Mouse (Mus musculus) CH12.LX (cell line): ENCODE measurements around the gene Tmed1. TPM values are rescaled to one million over a fixed set of nuclear protein-coding genes. Genes with fewer than 3 reads are reported as not detected.
"Not testable (repeated sequence)": the region's sequence is repeated elsewhere in the genome, so short reads cannot be mapped to it uniquely, and the experiment has no call there.

Experiments used
- DNase-seq: peaks from one replicate; pipeline ENCODE4 v3.0.0-alpha.2; 2013; ENCODE audit errors: extremely low read depth
- H3K27ac ChIP-seq: 2 replicates; pipeline ENCODE4 v1.5.1; 2012; ENCODE audit warnings: low read depth, mild to moderate bottlenecking, control low read depth, moderate library complexity; ENCODE audit not compliant: insufficient read depth
- H3K27me3 ChIP-seq: replicated peaks from 2 replicates; pipeline ENCODE3; 2012; ENCODE audit warnings: inconsistent platforms
- H3K36me3 ChIP-seq, 2 experiments: replicated peaks in 1 of 2; 2 replicates each; pipeline versions ENCODE3 to v1.6.1; 2012; ENCODE audit warnings: inconsistent platforms in 1 of 2, low read length in 1 of 2, mild to moderate bottlenecking in 1 of 2, mixed read lengths in 1 of 2, moderate library complexity in 1 of 2; ENCODE audit not compliant: control insufficient read depth in 1 of 2, insufficient read depth in 1 of 2
- H3K4me1 ChIP-seq, 2 experiments: 2 replicates each; pipeline ENCODE4 v1.6.1; 2012; ENCODE audit warnings: inconsistent platforms in 1 of 2, moderate library complexity in 1 of 2; ENCODE audit not compliant: insufficient read depth in 2 of 2, control insufficient read depth in 1 of 2
- H3K4me2 ChIP-seq: 2 replicates; pipeline ENCODE4 v1.6.1; 2012; ENCODE audit warnings: low read depth, mild to moderate bottlenecking, control low read depth; ENCODE audit not compliant: poor library complexity, insufficient read depth, severe bottlenecking
- H3K4me3 ChIP-seq, 3 experiments: fragments of 150-350 bp in 1 of 3; sonication (generic) in 1 of 3; replicated peaks in 1 of 3; 2 replicates each; pipeline versions ENCODE3 to v1.5.1; 2011 to 2012; ENCODE audit warnings: low read depth in 2 of 3, low read length in 2 of 3, mild to moderate bottlenecking in 2 of 3, moderate library complexity in 2 of 3, control low read depth in 1 of 3, improper control_type of control experiment in 1 of 3, inconsistent platforms in 1 of 3, mixed read lengths in 1 of 3; ENCODE audit not compliant: poor library complexity in 1 of 3
- H3K79me2 ChIP-seq: replicated peaks from 2 replicates; pipeline ENCODE4 v1.6.1; 2012; ENCODE audit warnings: mild to moderate bottlenecking, moderate library complexity; ENCODE audit not compliant: control insufficient read depth, poor library complexity, insufficient read depth, severe bottlenecking; ENCODE audit errors: extremely low read depth
- H3K9ac ChIP-seq: 2 replicates; pipeline ENCODE4 v1.6.1; 2012; ENCODE audit warnings: low read depth, mild to moderate bottlenecking, control low read depth, moderate library complexity; ENCODE audit not compliant: insufficient read depth
- H3K9me3 ChIP-seq: replicated peaks from 2 replicates; pipeline ENCODE3; 2012; ENCODE audit warnings: low read length, inconsistent platforms, mixed read lengths
- BHLHE40 ChIP-seq: IDR thresholded peaks from 2 replicates; pipeline ENCODE4 v1.6.1; 2011; ENCODE audit warnings: mild to moderate bottlenecking, low read depth, low read length, improper control_type of control experiment
- CTCF ChIP-seq, 2 experiments: IDR thresholded peaks in 1 of 2; conservative IDR thresholded peaks in 1 of 2; 2 replicates each; pipeline ENCODE4 v1.5.1; 2011 to 2012; ENCODE audit warnings: low read depth in 2 of 2, low read length in 2 of 2, improper control_type of control experiment in 1 of 2, inconsistent platforms in 1 of 2, mild to moderate bottlenecking in 1 of 2, moderate library complexity in 1 of 2
- ELF1 ChIP-seq: IDR thresholded peaks from 2 replicates; pipeline ENCODE4 v1.6.1; 2014; ENCODE audit warnings: low read depth, mild to moderate bottlenecking, inconsistent platforms, low read length, improper control_type of control experiment
- ETS1 ChIP-seq: conservative IDR thresholded peaks from 2 replicates; pipeline ENCODE4 v1.6.1; 2012; ENCODE audit warnings: low read depth, mild to moderate bottlenecking, inconsistent platforms, low read length, improper control_type of control experiment, moderate library complexity
- GABPA ChIP-seq: IDR thresholded peaks from 2 replicates; pipeline ENCODE4 v1.6.1; 2012; ENCODE audit warnings: low read depth, low read length, improper control_type of control experiment, inconsistent platforms; ENCODE audit not compliant: insufficient replicate concordance
- JUN ChIP-seq: IDR thresholded peaks from 2 replicates; pipeline ENCODE4 v1.6.1; 2011; ENCODE audit warnings: low read depth, mild to moderate bottlenecking, low read length, improper control_type of control experiment, moderate library complexity; ENCODE audit not compliant: insufficient read depth
- JUND ChIP-seq: conservative IDR thresholded peaks from 2 replicates; pipeline ENCODE4 v1.6.1; 2011; ENCODE audit warnings: low read depth, low read length, improper control_type of control experiment
- KAT2A ChIP-seq: IDR thresholded peaks from 2 replicates; pipeline ENCODE4 v1.6.1; 2012; ENCODE audit warnings: low read length, improper control_type of control experiment, inconsistent platforms; ENCODE audit not compliant: insufficient replicate concordance
- MAX ChIP-seq: IDR thresholded peaks from 2 replicates; pipeline ENCODE4 v1.6.1; 2011; ENCODE audit warnings: low read length, improper control_type of control experiment
- MAZ ChIP-seq: IDR thresholded peaks from 2 replicates; pipeline ENCODE4 v1.6.1; 2012; ENCODE audit warnings: low read depth, mild to moderate bottlenecking, inconsistent platforms, low read length, improper control_type of control experiment, moderate library complexity
- MEF2A ChIP-seq: IDR thresholded peaks from 2 replicates; pipeline ENCODE4 v1.6.1; 2014; ENCODE audit warnings: low read depth, mild to moderate bottlenecking, inconsistent platforms, low read length, improper control_type of control experiment, borderline replicate concordance
- MXI1 ChIP-seq: IDR thresholded peaks from 2 replicates; pipeline ENCODE4 v1.6.1; 2011; ENCODE audit warnings: mild to moderate bottlenecking, low read depth, low read length, improper control_type of control experiment
- MYC ChIP-seq: IDR thresholded peaks from 2 replicates; pipeline ENCODE4 v1.6.1; 2011; ENCODE audit warnings: low read depth, mild to moderate bottlenecking, improper control_type of control experiment, low read length
- NRF1 ChIP-seq: IDR thresholded peaks from 2 replicates; pipeline ENCODE4 v1.6.1; 2014; ENCODE audit warnings: low read depth, mild to moderate bottlenecking, inconsistent platforms, low read length, improper control_type of control experiment, moderate library complexity
- PAX5 ChIP-seq: IDR thresholded peaks from 2 replicates; pipeline ENCODE4 v1.6.1; 2012; ENCODE audit warnings: low read length, inconsistent platforms, mixed read lengths
- POLR2A ChIP-seq: IDR thresholded peaks from 2 replicates; pipeline ENCODE4 v1.6.1; 2011; ENCODE audit warnings: low read depth, mild to moderate bottlenecking, improper control_type of control experiment, low read length
- POLR2AphosphoS2 ChIP-seq: IDR thresholded peaks from 2 replicates; pipeline ENCODE4 v1.6.1; 2011; ENCODE audit warnings: low read depth, low read length, improper control_type of control experiment
- RAD21 ChIP-seq: IDR thresholded peaks from 2 replicates; pipeline ENCODE4 v1.6.1; 2011; ENCODE audit warnings: low read depth, mild to moderate bottlenecking, low read length, improper control_type of control experiment, moderate library complexity
- RCOR1 ChIP-seq: conservative IDR thresholded peaks from 2 replicates; pipeline ENCODE4 v1.6.1; 2012; ENCODE audit warnings: low read depth, mild to moderate bottlenecking, inconsistent platforms, low read length, improper control_type of control experiment
- TBP ChIP-seq: conservative IDR thresholded peaks from 2 replicates; pipeline ENCODE4 v1.6.1; 2011; ENCODE audit warnings: low read depth, low read length, improper control_type of control experiment
- TCF12 ChIP-seq: IDR thresholded peaks from 2 replicates; pipeline ENCODE4 v1.6.1; 2014; ENCODE audit warnings: low read depth, mild to moderate bottlenecking, inconsistent platforms, low read length, improper control_type of control experiment
- USF1 ChIP-seq: IDR thresholded peaks from 2 replicates; pipeline ENCODE4 v1.6.1; 2014; ENCODE audit warnings: low read depth, mild to moderate bottlenecking, inconsistent platforms, low read length, improper control_type of control experiment
- ZNF384 ChIP-seq: IDR thresholded peaks from 2 replicates; pipeline ENCODE4 v1.6.1; 2012; ENCODE audit warnings: low read depth, low read length, improper control_type of control experiment, inconsistent platforms
- dilution Hi-C: fragments of 300-500 bp; cut with MboI; formaldehyde crosslinking; loops from 2 replicates; pipeline ENCODE4 v1.14.3; 2020; ENCODE audit warnings: low sequenced_read_pairs; ENCODE audit not compliant: extremely low pct_unique_long_range_greater_than_20kb, extremely low pct_ligation_motif_present
- in situ Hi-C: fragments of 300-500 bp; cut with MboI; formaldehyde crosslinking; loops from 3 replicates; pipeline ENCODE4 v1.14.3; 2019; ENCODE audit warnings: low sequenced_read_pairs, low pct_ligation_motif_present, low pct_unique_long_range_greater_than_20kb, mixed read lengths
- polyA plus RNA-seq: library from polyadenylated mRNA; unstranded; fragments of >175 nt; gene quantifications from 2 replicates; pipeline ENCODE4 v1.2.1, GENCODE M21; 2012; ENCODE audit warnings: low read depth; ENCODE audit not compliant: insufficient read length
- total RNA-seq, 2 experiments: library from RNA; depleted of rRNA; stranded (reverse); fragments of 300-350 nt in 1 of 2; fragments of >200 nt in 1 of 2; gene quantifications; 2 replicates each; pipeline ENCODE4 v1.2.3; 2012 to 2014

The Tmed1 gene
- total and polyA plus RNA-seq, 3 experiments: 17.1 to 28.4 (median 25.5) TPM

- H3K79me2 ChIP-seq, H3K4me2 ChIP-seq, H3K9me3 ChIP-seq, H3K36me3 ChIP-seq, H3K27ac ChIP-seq, DNase-seq, H3K9ac ChIP-seq, dilution Hi-C loops, H3K4me3 ChIP-seq, in situ Hi-C loops, H3K4me1 ChIP-seq, H3K27me3 ChIP-seq: not testable (repeated sequence)
- peak in 1 of 2 experiments; percentile 15; a peak in 1 of 4 replicates for TF ChIP-seq CTCF (conservative IDR thresholded peaks at IDR 0.05 in 1 of 2, IDR thresholded peaks at IDR 0.05 in 1 of 2; ENCODE audit: low read depth in 2 of 2, low read length in 2 of 2)
- peak; percentile 70 for TF ChIP-seq ZNF384
Measured at GRCm38 (mm10) chr9:21518690-21519089, 8.6 kb upstream of the Tmed1 start.

DNA sequence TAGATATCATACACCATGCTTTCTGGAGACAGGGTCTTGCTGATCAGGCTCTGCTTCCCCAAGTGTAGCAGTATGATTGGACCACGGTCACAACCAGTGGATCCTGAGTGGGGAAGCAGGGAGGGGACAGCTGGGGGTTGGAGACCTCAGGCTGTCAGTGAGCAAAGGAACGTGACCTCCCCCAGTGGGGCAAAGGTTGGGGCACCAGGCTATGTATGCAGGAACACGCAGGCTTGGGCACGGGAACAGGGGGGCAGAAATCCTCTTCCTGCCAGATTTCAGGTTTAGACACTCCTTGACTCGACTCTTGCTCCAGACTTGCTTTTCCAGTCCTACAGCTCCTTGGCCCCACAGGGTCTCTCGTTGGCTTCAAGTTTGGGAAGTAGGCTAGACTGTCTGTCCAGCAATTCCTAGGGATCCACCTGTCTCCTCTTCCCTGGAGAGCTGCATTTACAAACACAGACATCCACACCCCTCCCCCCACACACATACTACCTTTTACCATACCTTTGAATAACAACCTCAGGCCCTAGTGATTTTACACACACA, 8.0 kb upstream of the Tmed1 start:
- in situ Hi-C loops: no loop called here
- Histone ChIP-seq H3K79me2 (no peaks in the 10 kb centered on the region), H3K9me3 (peaks cover 9% of the 10 kb centered on the region), H3K36me3 (no peaks in the 10 kb centered on the region), H3K4me3 (no peak overlapping the region), H3K27me3 (no peaks in the 10 kb centered on the region), H3K4me2 (no peak overlapping the region), H3K27ac (no peak overlapping the region), H3K9ac (no peak overlapping the region), H3K4me1 (peaks cover 4 to 10% of the 10 kb centered on the region in 2 experiments; a peak in 3 of 4 replicates)
- no peak for DNase-seq
- no peak for TF ChIP-seq TCF12
- no peak for TF ChIP-seq POLR2AphosphoS2
- TF ChIP-seq MXI1: no peak
- no peak for TF ChIP-seq PAX5
- no peak for TF ChIP-seq MYC
- TF ChIP-seq POLR2A: no peak
- TF ChIP-seq TBP: no peak
- TF ChIP-seq USF1: no peak
- no peak for TF ChIP-seq RCOR1
- dilution Hi-C loops: no loop called here

DNA sequence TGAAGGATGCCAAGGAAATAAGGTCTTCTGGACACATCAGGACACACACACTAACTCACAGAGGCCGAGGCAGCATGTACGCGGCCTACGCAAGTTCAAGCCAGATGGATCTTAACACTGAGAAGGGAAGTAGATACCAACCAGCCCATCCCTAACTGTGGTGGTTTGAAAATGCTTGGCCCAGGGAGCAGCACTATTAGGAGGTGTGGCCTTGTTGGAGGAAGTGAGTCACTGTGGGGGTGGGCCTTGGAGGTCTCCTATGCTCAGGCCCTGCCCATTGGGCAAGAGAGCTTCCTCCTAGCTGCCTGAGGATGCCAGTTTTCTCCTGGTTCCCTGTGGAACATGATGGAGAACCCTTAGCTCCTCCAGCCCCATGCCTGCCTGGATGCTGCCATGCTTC, 3.4 kb upstream of the Tmed1 start:
- dilution Hi-C loops: no loop called here
- no peaks in the 10 kb centered on the region for H3K27me3 ChIP-seq
- TF ChIP-seq GABPA: no peak
- no peak for TF ChIP-seq BHLHE40
- no peak for TF ChIP-seq RAD21
- TF ChIP-seq MAZ: no peak
- TF ChIP-seq ELF1: no peak
- TF ChIP-seq MXI1: no peak
- no peak for TF ChIP-seq TCF12
- TF ChIP-seq ETS1: no peak
- no peak for TF ChIP-seq MAX
- TF ChIP-seq JUND: no peak
- no peak for TF ChIP-seq NRF1
- no peak for TF ChIP-seq JUN
- no peak for TF ChIP-seq CTCF (conservative IDR thresholded peaks at IDR 0.05 in 1 of 2, IDR thresholded peaks at IDR 0.05 in 1 of 2; ENCODE audit: low read depth in 2 of 2, low read length in 2 of 2)
- TF ChIP-seq MYC: no peak
- TF ChIP-seq MEF2A: no peak
- TF ChIP-seq POLR2A: no peak
- TF ChIP-seq KAT2A: no peak
- no peak for TF ChIP-seq PAX5
- TF ChIP-seq, all 38 proteins: peak for 0
- no peak for DNase-seq
- Histone ChIP-seq H3K4me2 (no peak overlapping the region), H3K4me3 (no peak overlapping the region), H3K9ac (no peak overlapping the region), H3K27ac (no peak overlapping the region), H3K36me3 (peaks cover 7 to 8% of the 10 kb centered on the region in 2 experiments), H3K4me1 (peaks cover 17 to 40% of the 10 kb centered on the region in 2 experiments), H3K79me2 (no peaks in the 10 kb centered on the region), H3K9me3 (peaks cover 9% of the 10 kb centered on the region)
- in situ Hi-C loops: no loop called here
